Mouse (Mus musculus): ENCODE data around the gene Metap1d.

GRCm38 (mm10) chr2:71473830-71474229 lies 20.8 kb downstream of the Metap1d start:
- TF ChIP-seq CTCF (IDR thresholded peaks at IDR 0.05; ENCODE audit: low read depth, low read length): no peak
- no peak for TF ChIP-seq POLR2A (IDR thresholded peaks at IDR 0.05; ENCODE audit: extremely low read depth, insufficient read depth, low read length)

All from liver, adult 2 months (tissue).